Mouse (Mus musculus) cortical plate, adult 2 months (tissue): ENCODE measurements around the gene Grb2.

Source experiments
- CTCF ChIP-seq: fragments of 200-500 bp; IDR thresholded peaks from 2 replicates; pipeline ENCODE4 v1.5.1; 2011; ENCODE audit warnings: mild to moderate bottlenecking, control low read depth, low read length; ENCODE audit not compliant: insufficient read depth; ENCODE audit errors: extremely low read depth
- POLR2A ChIP-seq: fragments of 200-500 bp; IDR thresholded peaks from 2 replicates; pipeline ENCODE4 v1.6.1; 2011; ENCODE audit warnings: mild to moderate bottlenecking, low read length, control low read depth; ENCODE audit not compliant: insufficient read depth; ENCODE audit errors: extremely low read depth

GRCm38 (mm10) chr11:115722638-115723037, 14.2 kb upstream of the Grb2 start:
- TF ChIP-seq POLR2A: no peak
- peak; percentile 99 for TF ChIP-seq CTCF
